Mouse (Mus musculus): ENCODE data around the gene Lcn11. TPM values are rescaled to one million over a fixed set of nuclear protein-coding genes. Genes with fewer than 3 reads are reported as not detected.

Gene Lcn11
- total and polyA plus RNA-seq, 3 experiments, result not detected

- H3K79me2 ChIP-seq (replicated peaks; ENCODE audit: control insufficient read depth, extremely low read depth, insufficient read depth, poor library complexity, severe bottlenecking), result no peaks in the 10 kb centered on the region
- TF ChIP-seq ZMIZ1 (IDR thresholded peaks at IDR 0.05; ENCODE audit: low read depth, low read length), result no peak
- TF ChIP-seq CTCF (conservative IDR thresholded peaks at IDR 0.05 in 1 of 2, IDR thresholded peaks at IDR 0.05 in 1 of 2; ENCODE audit: low read depth in 2 of 2, low read length in 2 of 2), result no peak
- no peak for TF ChIP-seq NELFE (IDR thresholded peaks at IDR 0.05; ENCODE audit: low read depth, low read length)
- no peak for TF ChIP-seq MEF2A (IDR thresholded peaks at IDR 0.05; ENCODE audit: borderline replicate concordance, low read depth, low read length)
- no peak for TF ChIP-seq MAX (IDR thresholded peaks at IDR 0.05; ENCODE audit: low read length)
- no peak for TF ChIP-seq MAZ (IDR thresholded peaks at IDR 0.05; ENCODE audit: low read depth, low read length)
- no peak for TF ChIP-seq KAT2A (IDR thresholded peaks at IDR 0.05; ENCODE audit: insufficient replicate concordance, low read length)
- no peak for TF ChIP-seq IRF4 (IDR thresholded peaks at IDR 0.05; ENCODE audit: low read depth, low read length)
- TF ChIP-seq ZNF384 (IDR thresholded peaks at IDR 0.05; ENCODE audit: low read depth, low read length), result no peak
- TF ChIP-seq NRF1 (IDR thresholded peaks at IDR 0.05; ENCODE audit: low read depth, low read length), result no peak
- TF ChIP-seq TBP (conservative IDR thresholded peaks at IDR 0.05; ENCODE audit: low read depth, low read length), result no peak
- no peak for TF ChIP-seq RCOR1 (conservative IDR thresholded peaks at IDR 0.05; ENCODE audit: low read depth, low read length)
- no peak for TF ChIP-seq E2F4 (IDR thresholded peaks at IDR 0.05; ENCODE audit: insufficient replicate concordance, low read depth, low read length)
- TF ChIP-seq USF2 (conservative IDR thresholded peaks at IDR 0.05; ENCODE audit: low read depth, low read length), result no peak
- TF ChIP-seq POLR2AphosphoS2 (IDR thresholded peaks at IDR 0.05; ENCODE audit: low read depth, low read length), result no peak
- no peak for TF ChIP-seq HCFC1 (IDR thresholded peaks at IDR 0.05; ENCODE audit: low read depth, low read length)
- H3K27me3 ChIP-seq (replicated peaks), result peaks cover 31% of the 10 kb centered on the region
- no peak for DNase-seq (ENCODE audit: extremely low read depth)
- in situ Hi-C loops (cut with MboI; ENCODE audit: low pct_ligation_motif_present, low pct_unique_long_range_greater_than_20kb, low sequenced_read_pairs) (no loop called here), dilution Hi-C loops (cut with MboI; ENCODE audit: extremely low pct_ligation_motif_present, extremely low pct_unique_long_range_greater_than_20kb, low sequenced_read_pairs) (no loop called here)
- no peak overlapping the region for H3K4me3 ChIP-seq (replicated peaks in 1 of 3; ENCODE audit: low read depth in 2 of 3, low read length in 2 of 3, poor library complexity in 1 of 3)
- no peaks in the 10 kb centered on the region for H3K36me3 ChIP-seq (replicated peaks in 1 of 2; ENCODE audit: control insufficient read depth in 1 of 2, insufficient read depth in 1 of 2, low read length in 1 of 2)
- H3K27ac ChIP-seq (ENCODE audit: insufficient read depth, low read depth), result no peak overlapping the region
- H3K4me2 ChIP-seq (ENCODE audit: insufficient read depth, low read depth, poor library complexity, severe bottlenecking), result no peak overlapping the region
- no peaks in the 10 kb centered on the region for H3K4me1 ChIP-seq (ENCODE audit: control insufficient read depth in 1 of 2, insufficient read depth in 2 of 2)
- H3K9ac ChIP-seq (ENCODE audit: insufficient read depth, low read depth), result no peak overlapping the region
- no peaks in the 10 kb centered on the region for H3K9me3 ChIP-seq (replicated peaks; ENCODE audit: low read length)
Observed at GRCm38 (mm10) chr2:25741671-25742070, 35.1 kb upstream of the Lcn11 start.

GRCm38 (mm10) chr2:25754201-25754600, 22.6 kb upstream of the Lcn11 start:
- dilution Hi-C loops (cut with MboI; ENCODE audit: extremely low pct_ligation_motif_present, extremely low pct_unique_long_range_greater_than_20kb, low sequenced_read_pairs), result no loop called here
- Histone ChIP-seq H3K36me3 (replicated peaks in 1 of 2; ENCODE audit: control insufficient read depth in 1 of 2, insufficient read depth in 1 of 2, low read length in 1 of 2) (no peaks in the 10 kb centered on the region), H3K4me3 (replicated peaks in 1 of 3; ENCODE audit: low read depth in 2 of 3, low read length in 2 of 3, poor library complexity in 1 of 3) (no peak overlapping the region), H3K4me2 (ENCODE audit: insufficient read depth, low read depth, poor library complexity, severe bottlenecking) (no peak overlapping the region), H3K9me3 (replicated peaks; ENCODE audit: low read length) (peaks cover 3% of the 10 kb centered on the region), H3K27ac (ENCODE audit: insufficient read depth, low read depth) (no peak overlapping the region), H3K9ac (ENCODE audit: insufficient read depth, low read depth) (no peak overlapping the region), H3K79me2 (replicated peaks; ENCODE audit: control insufficient read depth, extremely low read depth, insufficient read depth, poor library complexity, severe bottlenecking) (no peaks in the 10 kb centered on the region), H3K27me3 (replicated peaks) (peaks cover 23% of the 10 kb centered on the region), H3K4me1 (ENCODE audit: control insufficient read depth in 1 of 2, insufficient read depth in 2 of 2) (0 out of 4 replicates have a peak, but pooled peaks cover 0 to 3% of the 10 kb centered on the region in 2 experiments)
- no peak for DNase-seq (ENCODE audit: extremely low read depth)
- TF ChIP-seq ZC3H11A (IDR thresholded peaks at IDR 0.05; ENCODE audit: low read depth, low read length) (no peak), ELF1 (IDR thresholded peaks at IDR 0.05; ENCODE audit: low read depth, low read length) (no peak), MAZ (IDR thresholded peaks at IDR 0.05; ENCODE audit: low read depth, low read length) (no peak), JUND (conservative IDR thresholded peaks at IDR 0.05; ENCODE audit: low read depth, low read length) (no peak), IRF4 (IDR thresholded peaks at IDR 0.05; ENCODE audit: low read depth, low read length) (no peak), ZKSCAN1 (IDR thresholded peaks at IDR 0.05; ENCODE audit: borderline replicate concordance, low read depth, low read length) (no peak), GABPA (IDR thresholded peaks at IDR 0.05; ENCODE audit: insufficient replicate concordance, low read depth, low read length) (no peak), HCFC1 (IDR thresholded peaks at IDR 0.05; ENCODE audit: low read depth, low read length) (no peak), ZMIZ1 (IDR thresholded peaks at IDR 0.05; ENCODE audit: low read depth, low read length) (no peak)
- in situ Hi-C loops (cut with MboI; ENCODE audit: low pct_ligation_motif_present, low pct_unique_long_range_greater_than_20kb, low sequenced_read_pairs), result no loop called here

All from CH12.LX (cell line).